Mouse (Mus musculus) liver, embryonic 14.5 days (tissue): ENCODE measurements at regions not wholly inside any gene's neighbourhood (a gene's known extent, or its start where the extent isn't known, plus 50 kb on each side); places are given as distances from the start of the nearest gene placed in this dataset.

Source experiments
- ATAC-seq: fragments of 200-750 bp; cut with Nextera tagmentation; 2 replicates; pipeline ENCODE4 v1.8.0; 2017; ENCODE audit warnings: moderate number of reproducible peaks, mild to moderate bottlenecking, moderate library complexity; ENCODE audit not compliant: insufficient read depth
- DNase-seq, 3 experiments: peaks; one replicate each; pipeline ENCODE4 v3.0.0-alpha.2; 2012 to 2013; ENCODE audit warnings: low read depth in 3 of 3, low spot score in 3 of 3
- H3K27ac ChIP-seq: fragments of 300-500 bp; sonication (generic); 2 replicates; pipeline ENCODE4 v1.5.1; 2014; ENCODE audit warnings: moderate library complexity, mild to moderate bottlenecking, control low read depth, inconsistent platforms
- H3K27me3 ChIP-seq: fragments of 300-500 bp; sonication (generic); 2 replicates; pipeline ENCODE4 v1.6.1; 2014; ENCODE audit warnings: mild to moderate bottlenecking, low read length, moderate library complexity; ENCODE audit not compliant: control insufficient read depth, insufficient read depth
- H3K36me3 ChIP-seq: fragments of 300-500 bp; sonication (generic); replicated peaks from 2 replicates; pipeline ENCODE4 v1.6.1; 2014; ENCODE audit warnings: low read depth; ENCODE audit not compliant: control insufficient read depth, insufficient read depth
- H3K4me1 ChIP-seq, 2 experiments: fragments of 200-500 bp in 1 of 2; fragments of 300-500 bp in 1 of 2; sonication (generic) in 1 of 2; replicated peaks; 2 replicates each; pipeline ENCODE4 v1.6.1; 2012 to 2014; ENCODE audit warnings: antibody characterized with exemption in 1 of 2, inconsistent platforms in 1 of 2, low read length in 1 of 2; ENCODE audit not compliant: control insufficient read depth in 2 of 2, insufficient read depth in 2 of 2
- H3K4me2 ChIP-seq: fragments of 300-500 bp; sonication (generic); 2 replicates; pipeline ENCODE4 v1.6.1; 2014; ENCODE audit warnings: low read depth, mild to moderate bottlenecking, control low read depth, moderate library complexity
- H3K4me3 ChIP-seq, 2 experiments: fragments of 200-500 bp in 1 of 2; fragments of 300-500 bp in 1 of 2; sonication (generic) in 1 of 2; 2 replicates each; pipeline ENCODE4 v1.5.1; 2012 to 2014; ENCODE audit warnings: low read depth in 2 of 2, low read length in 2 of 2, mild to moderate bottlenecking in 2 of 2, control low read depth in 1 of 2, inconsistent platforms in 1 of 2, moderate library complexity in 1 of 2; ENCODE audit not compliant: insufficient read depth in 1 of 2
- H3K9ac ChIP-seq: fragments of 300-500 bp; sonication (generic); replicated peaks from 2 replicates; pipeline ENCODE4 v1.6.1; 2014; ENCODE audit warnings: mild to moderate bottlenecking, control low read depth, moderate library complexity
- H3K9me3 ChIP-seq: fragments of 300-500 bp; sonication (generic); 2 replicates; pipeline ENCODE4 v1.6.1; 2016; ENCODE audit warnings: low read length, mixed read lengths; ENCODE audit not compliant: control insufficient read depth
- CTCF ChIP-seq: IDR thresholded peaks from 2 replicates; pipeline ENCODE4 v1.5.1; 2016; ENCODE audit warnings: antibody characterized with exemption, low read depth, control low read depth
- EP300 ChIP-seq: IDR thresholded peaks from 2 replicates; pipeline ENCODE4 v1.6.1; 2016; ENCODE audit warnings: antibody characterized with exemption, low read depth
- WGBS: fragments of 180-500 bp; shearing (Covaris S2); extraction: QIAGEN DNeasy Blood & Tissue Kit; methylation state at CpG from one replicate; pipeline ENCODE4 v1.1.7; 2014; ENCODE audit not compliant: insufficient replicate concordance; 5-methylcytosine and 5-hydroxymethylcytosine counted together

DNA sequence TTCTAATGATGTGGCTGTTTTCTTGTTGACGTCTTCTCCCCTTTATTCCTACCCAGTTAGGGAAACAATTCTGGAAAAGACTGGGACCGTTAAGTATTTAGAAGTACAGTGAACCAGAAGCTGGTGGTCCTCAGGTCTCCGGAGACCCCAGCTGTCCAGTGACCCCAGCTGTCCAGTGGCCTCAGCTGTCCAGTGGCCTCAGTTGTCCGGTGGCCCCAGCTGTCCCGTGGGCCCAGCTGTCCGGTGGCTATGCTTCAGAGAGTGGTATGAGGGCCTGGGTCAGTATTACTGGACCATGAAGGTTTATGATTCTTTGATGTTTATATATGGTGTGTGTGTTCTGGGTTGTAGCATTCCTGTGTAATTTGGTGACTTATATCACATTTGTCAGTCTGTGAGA is 186.6 kb downstream of the Zfp326 start:
- no peak for TF ChIP-seq EP300
- TF ChIP-seq CTCF, result no peak
- Histone ChIP-seq H3K27me3 (no peaks in the 10 kb centered on the region), H3K4me3 (no peak overlapping the region), H3K36me3 (no peaks in the 10 kb centered on the region), H3K9ac (no peak overlapping the region), H3K4me2 (no peak overlapping the region), H3K9me3 (no peaks in the 10 kb centered on the region), H3K4me1 (no peaks in the 10 kb centered on the region), H3K27ac (no peak overlapping the region)
- DNase-seq, result no peak
- WGBS, result 68% methylated on average over 6 of the region's 6 CpGs
- no peak for ATAC-seq

DNA sequence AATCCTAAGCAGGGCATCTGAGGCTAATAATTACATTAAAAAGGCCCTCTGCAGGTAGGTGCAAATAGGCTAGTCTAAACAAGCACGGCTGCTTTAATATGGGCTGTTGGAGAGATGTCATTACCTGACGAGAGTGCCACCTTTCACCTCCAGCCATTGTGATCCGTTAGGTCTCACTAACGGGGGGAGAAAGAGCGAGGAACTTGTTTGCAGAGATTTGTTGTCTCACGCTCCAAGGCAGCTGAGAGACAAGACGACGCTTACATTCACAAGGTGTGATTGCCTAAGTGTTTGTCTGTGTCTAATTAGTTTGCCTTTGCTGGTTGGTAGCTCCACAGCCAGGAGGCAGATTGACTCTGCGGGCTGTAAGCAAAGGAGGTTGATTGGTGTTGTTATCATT is 180.3 kb downstream of the Zfp326 start:
- Histone ChIP-seq H3K4me3 (no peak overlapping the region), H3K4me2 (no peak overlapping the region), H3K9ac (no peak overlapping the region), H3K27ac (no peak overlapping the region), H3K27me3 (no peaks in the 10 kb centered on the region), H3K36me3 (no peaks in the 10 kb centered on the region), H3K4me1 (no peaks in the 10 kb centered on the region), H3K9me3 (no peaks in the 10 kb centered on the region)
- no peak for DNase-seq
- no peak for ATAC-seq
- WGBS, result 16% methylated on average over 9 of the region's 9 CpGs
- no peak for TF ChIP-seq CTCF
- no peak for TF ChIP-seq EP300

- H3K4me2 ChIP-seq, result no peak overlapping the region
- DNase-seq, result no peak
- H3K27ac ChIP-seq, result no peak overlapping the region
- no peak for ATAC-seq
- 44% methylated on average over 8 of the region's 8 CpGs for WGBS
- no peak overlapping the region for H3K4me3 ChIP-seq
- no peaks in the 10 kb centered on the region for H3K27me3 ChIP-seq
- H3K36me3 ChIP-seq, result no peaks in the 10 kb centered on the region
- H3K9me3 ChIP-seq, result no peaks in the 10 kb centered on the region
- TF ChIP-seq CTCF (no peak), EP300 (no peak)
- H3K9ac ChIP-seq, result no peak overlapping the region
- H3K4me1 ChIP-seq, result no peaks in the 10 kb centered on the region
Observed at GRCm38 (mm10) chr5:106055221-106055620, 178.9 kb downstream of the Zfp326 start.

DNA sequence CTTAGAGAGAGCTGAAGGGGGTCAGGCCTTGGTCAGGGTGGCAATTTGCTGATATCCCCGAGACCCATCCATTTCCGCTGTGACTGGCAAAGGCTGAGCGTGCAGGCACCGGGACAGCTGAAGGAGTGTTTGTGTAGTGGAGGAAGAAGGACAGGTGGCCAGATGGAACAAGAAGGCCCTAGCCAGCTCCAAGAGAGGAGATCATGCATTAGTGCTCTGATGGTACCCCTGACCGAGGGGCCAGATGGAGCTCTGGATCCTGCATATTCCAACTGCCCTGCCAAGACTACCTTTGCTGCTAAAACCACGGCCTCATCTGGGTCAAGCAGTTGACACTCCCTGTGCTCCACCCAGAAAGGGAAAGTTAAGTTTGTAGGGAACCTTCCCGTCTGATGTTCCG is 174.7 kb downstream of the Zfp326 start:
- H3K4me1 ChIP-seq, result no peaks in the 10 kb centered on the region
- H3K4me2 ChIP-seq, result no peak overlapping the region
- no peaks in the 10 kb centered on the region for H3K36me3 ChIP-seq
- no peak overlapping the region for H3K27ac ChIP-seq
- ATAC-seq (no peak), DNase-seq (no peak)
- no peaks in the 10 kb centered on the region for H3K9me3 ChIP-seq
- H3K27me3 ChIP-seq, result no peaks in the 10 kb centered on the region
- TF ChIP-seq EP300 (no peak), CTCF (no peak)
- no peak overlapping the region for H3K9ac ChIP-seq
- 67% methylated on average over 8 of the region's 8 CpGs for WGBS
- H3K4me3 ChIP-seq, result no peak overlapping the region

DNA sequence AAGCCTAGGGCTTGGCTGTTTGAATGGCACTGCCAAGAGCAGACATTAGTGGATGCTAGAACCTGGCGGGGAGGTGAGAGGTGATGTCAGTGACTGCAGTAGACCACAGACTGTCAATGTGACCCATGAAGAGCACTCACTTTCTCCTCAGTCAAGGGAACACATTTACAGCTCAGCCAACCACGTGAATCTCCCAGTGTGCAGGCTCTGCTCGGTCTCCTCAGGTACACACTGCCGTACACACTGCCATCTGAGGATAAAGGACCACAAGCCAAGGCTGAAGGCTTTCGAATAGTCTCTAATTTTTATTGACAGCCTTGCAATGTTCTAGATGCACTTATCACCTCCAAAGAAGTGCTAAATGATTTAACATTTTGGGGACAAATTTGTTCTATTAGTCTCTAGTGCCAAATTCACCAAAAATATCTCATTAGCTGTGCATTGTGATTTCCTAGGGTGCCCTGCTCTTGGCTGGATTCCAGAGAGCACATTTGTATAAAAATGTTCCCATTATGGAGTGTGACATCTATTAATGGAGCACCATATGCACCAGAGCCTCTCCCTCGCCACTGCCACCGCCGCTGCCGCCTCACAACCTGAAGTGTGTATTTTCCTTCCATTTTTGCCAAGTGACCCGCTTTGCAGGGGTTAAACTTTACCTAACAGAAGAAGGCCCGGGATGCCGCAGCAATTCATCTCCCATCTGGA is 168.7 kb downstream of the Zfp326 start:
- TF ChIP-seq EP300 (no peak), CTCF (no peak)
- Histone ChIP-seq H3K9ac (no peak overlapping the region), H3K4me1 (no peaks in the 10 kb centered on the region), H3K27ac (no peak overlapping the region), H3K9me3 (no peaks in the 10 kb centered on the region), H3K4me3 (no peak overlapping the region), H3K4me2 (no peak overlapping the region), H3K36me3 (no peaks in the 10 kb centered on the region), H3K27me3 (no peaks in the 10 kb centered on the region)
- DNase-seq (no peak), ATAC-seq (no peak)
- WGBS, result 73% methylated on average over 12 of the region's 12 CpGs
